Mouse (Mus musculus): ENCODE data around the gene Nt5c3. TPM values are rescaled to one million over a fixed set of nuclear protein-coding genes. Genes with fewer than 3 reads are reported as not detected.

Gene Nt5c3
- 150 and 159 TPM in 2 replicates for polyA plus RNA-seq (2015; fragmentation: Nextera tagmentation; extraction: Ambion mirVana)

DNA sequence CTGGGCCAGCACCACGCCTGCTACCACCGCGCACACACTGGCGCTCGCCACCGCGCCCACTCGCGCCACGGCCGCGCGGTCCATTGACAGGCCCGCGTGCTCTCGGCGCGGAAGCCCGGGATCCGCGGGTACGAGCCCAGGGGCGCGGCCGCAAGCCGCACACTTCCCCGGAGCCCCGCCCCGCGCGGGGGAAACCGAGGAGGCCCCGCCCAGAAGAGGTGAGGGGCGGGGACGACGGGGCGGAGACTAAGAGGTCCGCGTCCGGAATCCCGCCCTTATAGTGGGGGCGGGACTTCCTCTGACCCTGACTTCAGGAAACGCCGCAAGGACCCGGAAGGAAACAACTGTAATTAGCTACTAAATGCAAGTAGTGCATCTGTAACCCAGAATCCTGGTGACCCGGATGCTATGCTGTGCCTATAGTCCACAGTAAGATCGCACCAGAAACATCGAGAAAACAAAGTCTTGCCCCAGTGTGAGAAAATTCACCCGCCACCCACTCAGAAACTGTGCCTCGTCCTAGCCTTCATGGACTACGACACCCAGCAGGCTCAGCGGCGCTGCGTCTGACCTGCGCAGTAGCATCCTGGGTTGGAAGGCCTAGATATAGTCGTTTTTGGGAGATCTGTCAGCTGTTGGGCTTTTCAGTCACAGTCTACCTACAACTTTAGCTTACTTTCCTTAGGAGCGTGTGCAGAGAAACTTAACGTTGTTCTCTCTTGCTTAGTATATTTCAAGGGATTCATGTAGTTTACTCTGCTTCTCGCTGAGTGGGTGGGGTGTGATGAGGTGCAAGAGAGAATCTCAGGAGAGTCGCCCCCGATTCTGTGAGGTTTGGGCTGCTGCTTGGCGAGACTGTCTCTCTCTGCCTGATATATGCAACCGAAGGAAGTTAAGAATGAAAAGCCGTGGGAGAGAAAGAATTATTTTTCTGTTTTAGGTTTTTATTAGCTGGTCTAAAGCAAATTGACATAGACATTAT is at the start of gene Nt5c3, which contains the start of gene Vmn1r4:
TSS of gene Nt5c3 (minus strand) at position 207 of the 982 bp plus-strand sequence.
TSS of gene Vmn1r4 (plus strand) at position 290 of the 982 bp plus-strand sequence.
- peak within 1 kb of the TSS; percentile 54 for H3K4me2 ChIP-seq (replicated peaks)
- 3% methylated on average over 64 of the region's 64 CpGs for WGBS

DNA sequence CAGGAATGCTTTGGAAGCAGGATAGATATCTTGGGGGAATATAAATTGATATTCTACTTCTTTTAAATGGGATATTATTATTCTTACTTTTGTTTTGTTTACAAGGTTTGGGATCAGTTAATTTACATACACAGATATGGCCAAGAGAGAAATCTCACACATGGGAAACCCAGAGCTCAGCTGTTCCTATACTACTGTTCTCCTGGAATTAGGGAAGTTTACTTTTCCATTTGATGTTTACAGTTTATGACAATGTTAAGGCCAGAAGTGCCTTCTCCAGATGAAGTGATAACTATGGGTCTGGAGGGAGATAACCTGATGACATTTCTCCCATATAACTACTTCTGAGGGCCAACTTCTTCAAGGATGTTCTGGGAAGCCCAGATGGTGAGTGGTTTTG is 46.2 kb upstream of the Nt5c3 start, which contains the start of gene Vmn1r5:
TSS of gene Vmn1r5 (plus strand) at position 301 of the 400 bp plus-strand sequence.
- no peak for ATAC-seq (replicated peaks)
- H3K4me3 ChIP-seq: no peak within 1 kb of the TSS
- no peaks in the 10 kb centered on the region for H3K36me3 ChIP-seq
- no peak within 1 kb of the TSS for H3K9ac ChIP-seq (replicated peaks)
- no peak within 1 kb of the TSS for H3K27ac ChIP-seq (replicated peaks)
- no peaks in the 10 kb centered on the region for H3K9me3 ChIP-seq
- no peak within 1 kb of the TSS for H3K4me2 ChIP-seq (replicated peaks)
- H3K27me3 ChIP-seq: no peaks in the 10 kb centered on the region
- H3K4me1 ChIP-seq: no peaks in the 10 kb centered on the region

More for the DNA sequence above, at the start of gene Nt5c3, which contains the start of gene Vmn1r4:
- Histone ChIP-seq H3K9ac (replicated peaks) (peak within 1 kb of the TSS; percentile 79), H3K36me3 (no peaks in the 10 kb centered on the region), H3K27ac (replicated peaks) (peak within 1 kb of the TSS; percentile 89), H3K9me3 (no peaks in the 10 kb centered on the region), H3K4me1 (peaks cover 22% of the 10 kb centered on the region), H3K4me3 (peak within 1 kb of the TSS; percentile 65), H3K27me3 (no peaks in the 10 kb centered on the region)
- peak; percentile 96 for ATAC-seq (replicated peaks)

DNA sequence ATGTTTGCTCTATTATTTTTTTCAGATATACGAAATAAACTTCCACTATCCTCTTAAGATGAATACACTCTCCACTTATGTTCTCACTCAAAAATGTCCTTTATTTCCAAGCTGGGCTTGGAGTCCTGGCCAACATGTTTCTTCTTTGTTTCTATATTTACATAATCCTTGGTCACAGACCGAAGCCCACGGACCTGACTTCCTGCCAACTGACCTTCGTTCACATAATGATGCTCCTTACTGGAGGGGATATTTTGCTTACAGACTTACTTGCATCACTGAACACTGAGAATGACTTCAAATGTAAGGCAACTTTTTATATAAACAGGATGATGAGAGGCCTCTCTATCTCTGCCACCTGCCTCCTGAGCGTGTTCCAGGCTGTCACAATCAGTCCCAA is 32.7 kb upstream of the Nt5c3 start:
- Histone ChIP-seq H3K4me2 (replicated peaks) (no peak overlapping the region), H3K9ac (replicated peaks) (no peak overlapping the region), H3K36me3 (no peaks in the 10 kb centered on the region), H3K9me3 (no peaks in the 10 kb centered on the region), H3K27ac (replicated peaks) (no peak overlapping the region), H3K4me1 (no peaks in the 10 kb centered on the region), H3K27me3 (no peaks in the 10 kb centered on the region), H3K4me3 (no peak overlapping the region)
- ATAC-seq (replicated peaks): no peak
- 74% methylated on average over 5 of the region's 5 CpGs for WGBS

DNA sequence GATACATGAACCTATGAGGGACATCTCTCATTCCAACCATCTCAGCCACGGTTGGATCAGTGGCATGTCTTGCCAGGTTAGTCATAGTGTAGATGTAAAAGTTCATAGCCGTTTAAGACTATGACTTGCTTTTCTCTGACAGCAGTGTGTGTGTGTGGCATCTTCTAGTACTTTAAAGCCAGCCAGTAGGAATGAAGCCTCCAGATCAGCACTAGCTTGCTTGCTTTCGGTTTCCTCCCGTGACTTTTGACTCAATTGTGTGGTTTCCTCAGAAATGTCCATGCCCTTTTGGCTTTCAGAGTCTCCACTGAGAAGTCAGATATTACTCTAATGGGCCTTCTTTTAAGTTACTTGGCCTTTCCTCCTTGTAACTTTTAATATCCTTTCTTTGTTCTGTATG is 10.6 kb upstream of the Nt5c3 start:
- no peak overlapping the region for H3K27ac ChIP-seq (replicated peaks)
- no peaks in the 10 kb centered on the region for H3K27me3 ChIP-seq
- no peak overlapping the region for H3K9ac ChIP-seq (replicated peaks)
- no peak overlapping the region for H3K4me3 ChIP-seq
- H3K4me1 ChIP-seq: no peaks in the 10 kb centered on the region
- H3K36me3 ChIP-seq: no peaks in the 10 kb centered on the region
- H3K4me2 ChIP-seq (replicated peaks): no peak overlapping the region
- ATAC-seq (replicated peaks): no peak
- no peaks in the 10 kb centered on the region for H3K9me3 ChIP-seq
- 90% methylated on average over 4 of the region's 4 CpGs for WGBS

DNA sequence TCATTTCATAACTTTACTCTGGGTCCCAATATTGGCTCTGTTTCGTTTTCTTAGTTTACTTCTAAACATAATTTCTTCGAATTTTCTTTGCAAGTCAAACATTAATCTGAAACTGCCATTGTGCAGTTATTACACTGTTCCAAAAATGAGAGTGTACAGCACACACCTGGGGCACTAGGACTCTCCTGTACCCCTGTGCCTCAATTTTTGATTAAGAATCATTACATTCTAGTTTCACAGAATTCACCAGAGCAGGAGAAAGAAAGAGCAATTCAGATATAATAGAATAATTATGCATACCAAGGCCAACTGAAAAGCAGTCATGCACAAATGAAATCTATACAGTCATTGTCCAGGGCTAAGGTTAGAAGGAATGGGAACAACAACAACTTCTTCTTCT is 8.7 kb upstream of the Nt5c3 start:
- ATAC-seq (replicated peaks): no peak

DNA sequence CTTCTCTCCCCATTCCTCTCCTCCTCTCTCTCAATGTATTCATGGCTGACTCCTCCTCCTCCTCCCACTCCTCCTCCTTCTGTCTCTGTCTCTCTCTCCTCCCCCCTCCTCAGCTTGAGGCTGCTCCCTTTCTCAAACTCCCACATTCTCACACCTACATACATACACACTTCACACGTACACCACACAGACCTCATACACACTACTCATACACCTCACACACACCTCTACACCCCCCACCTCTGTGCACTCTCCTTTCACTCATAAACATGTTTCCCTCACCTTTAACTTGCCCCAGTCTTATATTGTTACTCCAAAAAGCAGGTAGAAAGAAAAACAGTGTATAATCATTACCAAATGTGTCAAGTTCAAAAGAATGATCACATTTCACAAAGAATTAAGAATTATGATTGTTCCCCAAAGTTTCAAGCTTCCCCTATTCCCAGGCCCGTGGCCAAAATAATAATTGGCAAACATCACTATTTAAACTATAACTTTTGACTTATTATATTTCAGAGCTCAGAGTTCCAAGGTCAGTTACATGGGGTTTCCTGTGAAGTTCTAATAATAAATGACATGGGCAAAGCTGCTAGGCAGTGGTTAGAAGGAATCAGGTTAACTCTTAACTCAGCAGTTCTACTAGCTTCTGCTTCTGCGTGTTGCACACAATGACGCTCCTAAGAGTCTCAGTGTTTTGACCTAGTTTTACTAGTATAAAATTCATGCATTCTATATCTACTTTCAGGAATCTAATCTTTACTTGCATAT is 8.1 kb upstream of the Nt5c3 start:
- H3K36me3 ChIP-seq: no peaks in the 10 kb centered on the region
- 75% methylated on average over 4 of the region's 4 CpGs for WGBS
- H3K27ac ChIP-seq (replicated peaks): no peak overlapping the region

More for the DNA sequence above, 8.7 kb upstream of the Nt5c3 start:
- no peaks in the 10 kb centered on the region for H3K27me3 ChIP-seq
- H3K9me3 ChIP-seq: no peaks in the 10 kb centered on the region
- H3K27ac ChIP-seq (replicated peaks): no peak overlapping the region
- no peak overlapping the region for H3K9ac ChIP-seq (replicated peaks)
- H3K4me1 ChIP-seq: no peaks in the 10 kb centered on the region
- H3K4me3 ChIP-seq: no peak overlapping the region
- no peak overlapping the region for H3K4me2 ChIP-seq (replicated peaks)
- 73% methylated on average over 2 of the region's 2 CpGs for WGBS
- no peaks in the 10 kb centered on the region for H3K36me3 ChIP-seq

DNA sequence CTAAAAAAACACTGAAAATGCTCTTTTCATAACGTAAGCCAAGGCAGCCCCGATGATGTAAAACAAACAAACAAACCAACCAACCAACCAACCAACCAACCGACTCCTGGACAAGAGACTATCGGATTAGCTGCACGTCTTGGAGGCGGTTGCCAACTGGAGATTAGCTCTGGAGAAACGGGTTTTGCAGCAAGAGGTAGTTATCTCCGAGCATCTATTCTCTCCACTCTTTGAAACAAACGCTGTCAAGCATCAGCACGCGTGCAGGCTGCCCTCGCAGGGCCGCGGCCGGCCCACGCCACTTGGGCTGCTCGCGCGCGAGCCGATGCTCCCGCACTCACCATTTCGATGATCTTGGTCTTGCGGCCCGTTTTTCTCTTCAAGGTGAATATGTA is 404 bp downstream of the Nt5c3 start:
- Histone ChIP-seq H3K27me3 (no peaks in the 10 kb centered on the region), H3K9me3 (no peaks in the 10 kb centered on the region), H3K36me3 (no peaks in the 10 kb centered on the region), H3K4me1 (peaks cover 22% of the 10 kb centered on the region), H3K4me2 (replicated peaks) (peak overlapping the region; percentile 52), H3K27ac (replicated peaks) (peak overlapping the region; percentile 89), H3K4me3 (peak overlapping the region; percentile 65), H3K9ac (replicated peaks) (peak overlapping the region; percentile 79)
- WGBS: under 1% methylated on average over 25 of the region's 25 CpGs
- ATAC-seq (replicated peaks): no peak

More for the DNA sequence above, 8.1 kb upstream of the Nt5c3 start:
- no peak overlapping the region for H3K4me3 ChIP-seq
- no peaks in the 10 kb centered on the region for H3K9me3 ChIP-seq
- no peak overlapping the region for H3K9ac ChIP-seq (replicated peaks)
- H3K4me2 ChIP-seq (replicated peaks): no peak overlapping the region
- H3K27me3 ChIP-seq: no peaks in the 10 kb centered on the region
- H3K4me1 ChIP-seq: no peaks in the 10 kb centered on the region
- no peak for ATAC-seq (replicated peaks)

DNA sequence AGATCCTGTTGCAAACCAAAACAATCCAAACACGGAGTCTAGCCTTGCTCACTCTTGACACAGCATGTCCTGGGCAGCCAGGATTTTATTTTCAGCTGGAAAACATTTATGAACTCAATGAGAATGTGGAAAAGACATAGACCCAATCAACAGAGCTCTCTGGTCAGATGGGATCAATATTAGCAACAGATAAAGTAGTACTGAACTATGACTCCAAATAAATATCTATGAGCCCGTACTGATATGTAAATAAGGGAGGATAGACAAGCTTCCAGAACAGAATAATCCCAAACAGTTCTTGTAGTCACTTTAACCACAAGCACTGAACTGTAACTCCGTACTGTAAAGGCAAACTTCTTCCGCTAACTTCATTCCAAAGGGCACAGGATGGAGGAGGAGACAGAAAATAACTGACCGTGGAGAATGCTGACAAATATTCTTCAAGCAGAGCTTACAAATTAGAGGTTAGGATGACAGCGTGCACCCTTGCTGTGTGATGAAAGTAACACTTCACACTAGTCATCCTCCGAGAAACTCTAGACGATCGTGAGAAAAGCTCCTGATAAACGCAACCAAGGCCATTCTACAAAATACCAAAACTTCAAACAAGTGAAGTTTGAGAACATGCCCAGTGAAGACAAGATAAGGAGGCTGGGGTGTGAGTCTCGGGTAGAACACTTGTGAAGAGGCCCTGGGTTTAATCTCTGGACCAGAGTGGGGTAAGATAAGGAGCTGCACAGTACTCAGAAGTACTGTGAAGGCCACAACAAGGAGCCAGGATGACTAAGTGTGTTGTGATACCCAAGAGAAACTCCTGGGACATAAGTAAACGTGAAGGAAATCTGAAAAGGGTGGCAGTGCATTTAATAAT is 3.3 kb downstream of the Nt5c3 start:
- Histone ChIP-seq H3K4me1 (peaks cover 25% of the 10 kb centered on the region), H3K9ac (replicated peaks) (no peak overlapping the region), H3K27ac (replicated peaks) (no peak overlapping the region), H3K9me3 (no peaks in the 10 kb centered on the region), H3K27me3 (no peaks in the 10 kb centered on the region), H3K36me3 (no peaks in the 10 kb centered on the region), H3K4me3 (no peak overlapping the region), H3K4me2 (replicated peaks) (no peak overlapping the region)
- 87% methylated on average over 12 of the region's 12 CpGs for WGBS
- ATAC-seq (replicated peaks): no peak

DNA sequence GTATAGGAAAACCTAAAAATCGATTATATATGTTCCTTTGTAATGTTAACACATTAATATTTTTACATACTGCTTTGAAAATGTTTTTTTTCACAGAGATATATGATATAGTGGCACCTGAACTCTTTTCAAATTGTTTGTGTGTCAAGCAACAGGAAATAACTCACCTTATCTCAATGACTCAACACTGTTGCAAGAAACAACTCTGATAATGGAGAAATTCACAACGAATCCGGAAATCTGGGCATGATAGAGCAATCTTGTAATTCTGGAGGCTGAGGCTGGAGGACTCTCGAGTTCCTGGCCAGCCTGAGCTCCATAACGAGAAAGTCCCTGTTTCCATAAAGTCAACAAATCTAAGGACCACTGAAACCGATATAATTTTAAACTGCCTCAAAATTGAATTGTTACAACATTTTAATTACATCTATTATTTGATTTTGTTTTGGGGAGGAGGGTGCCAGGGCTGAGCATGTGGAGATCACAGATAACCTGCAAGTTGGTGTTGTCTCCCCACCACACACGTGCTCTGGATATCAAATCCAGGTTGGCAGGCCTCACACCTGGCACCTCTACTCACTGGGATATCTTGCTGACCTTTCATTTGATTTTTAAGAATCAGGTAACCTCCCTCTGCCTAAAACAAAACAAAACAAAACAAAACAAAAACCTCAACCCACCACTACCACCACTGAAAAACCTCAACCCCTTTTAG is 4.2 kb downstream of the Nt5c3 start:
- Histone ChIP-seq H3K4me3 (no peak overlapping the region), H3K9me3 (no peaks in the 10 kb centered on the region), H3K4me1 (peaks cover 21% of the 10 kb centered on the region), H3K4me2 (replicated peaks) (no peak overlapping the region), H3K36me3 (no peaks in the 10 kb centered on the region), H3K27ac (replicated peaks) (no peak overlapping the region), H3K9ac (replicated peaks) (no peak overlapping the region), H3K27me3 (no peaks in the 10 kb centered on the region)
- 89% methylated on average over 7 of the region's 7 CpGs for WGBS
- ATAC-seq (replicated peaks): no peak

DNA sequence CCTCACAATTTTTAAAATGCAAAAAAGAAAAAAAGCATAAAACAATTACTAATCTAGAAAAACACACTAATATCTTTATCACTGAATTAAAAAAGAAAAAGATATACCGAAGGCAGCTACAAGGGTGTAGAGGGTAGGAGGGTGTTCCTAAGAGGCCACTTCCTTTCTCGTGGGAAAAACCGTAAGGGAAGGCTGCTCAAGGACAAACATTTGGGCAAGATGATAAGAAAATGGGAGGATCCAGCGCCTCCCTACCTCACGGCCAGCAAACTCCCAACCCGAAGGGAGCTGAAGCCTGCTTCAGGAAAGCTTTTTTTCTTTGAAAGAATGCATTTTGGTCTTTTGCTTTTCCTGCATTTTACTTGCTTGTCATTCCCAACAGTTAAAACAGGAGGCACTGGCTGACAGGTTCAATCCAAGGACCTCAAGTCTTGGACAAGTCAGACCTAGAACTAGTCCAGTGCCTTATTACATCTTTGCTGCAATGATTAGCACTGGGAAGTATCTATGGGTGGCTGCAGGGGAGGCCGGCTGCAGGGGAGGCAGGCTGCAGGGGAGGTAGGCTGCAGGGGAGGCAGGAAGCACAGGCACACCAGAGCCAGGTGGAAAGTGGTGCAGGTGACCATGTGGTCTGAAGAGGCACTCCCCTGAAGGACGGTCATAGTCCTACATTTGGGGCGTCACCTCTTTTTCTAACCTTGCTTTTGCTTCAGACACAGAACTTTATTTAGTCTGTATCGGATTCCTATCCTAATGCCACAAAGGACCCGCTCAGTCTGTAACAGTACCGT is 6.0 kb downstream of the Nt5c3 start:
- WGBS: 84% methylated on average over 12 of the region's 12 CpGs
- ATAC-seq (replicated peaks): no peak

More for the DNA sequence above, 6.0 kb downstream of the Nt5c3 start:
- Histone ChIP-seq H3K9ac (replicated peaks) (no peak overlapping the region), H3K36me3 (no peaks in the 10 kb centered on the region), H3K9me3 (no peaks in the 10 kb centered on the region), H3K27ac (replicated peaks) (no peak overlapping the region), H3K4me2 (replicated peaks) (no peak overlapping the region), H3K4me3 (no peak overlapping the region), H3K27me3 (no peaks in the 10 kb centered on the region), H3K4me1 (peaks cover 19% of the 10 kb centered on the region)

All from forebrain, embryonic 15.5 days (tissue).